Mouse (Mus musculus) mouse trophoblast stem cell (cell line): ENCODE data around the gene Hs1bp3.

ENCODE experiments used
- in situ Hi-C, 2 experiments: fragments of 300-500 bp; cut with MseI, MboI; formaldehyde crosslinking; loops; 2 replicates in 1 of 2; 3 replicates in 1 of 2; pipeline ENCODE4 v1.15.1; 2025

Gene Hs1bp3

GRCm38 (mm10) chr12:8333617-8334016 lies 20.4 kb downstream of the Hs1bp3 start:
- in situ Hi-C loops = no loop called here

GRCm38 (mm10) chr12:8334261-8334660 lies 21.0 kb downstream of the Hs1bp3 start:
- in situ Hi-C loops = no loop called here

GRCm38 (mm10) chr12:8335503-8335902 lies 22.3 kb downstream of the Hs1bp3 start:
- in situ Hi-C loops = no loop called here

GRCm38 (mm10) chr12:8336601-8337285 lies 23.5 kb downstream of the Hs1bp3 start:
- in situ Hi-C loops = no loop called here

GRCm38 (mm10) chr12:8337286-8338060 lies 24.2 kb downstream of the Hs1bp3 start:
- in situ Hi-C loops = no loop called here

- in situ Hi-C loops = no loop called here
Measured at GRCm38 (mm10) chr12:8338491-8338890, 25.3 kb downstream of the Hs1bp3 start.

GRCm38 (mm10) chr12:8338918-8339317 lies 25.7 kb downstream of the Hs1bp3 start:
- in situ Hi-C loops = no loop called here

GRCm38 (mm10) chr12:8339591-8340319 lies 26.5 kb downstream of the Hs1bp3 start:
- in situ Hi-C loops = no loop called here

- in situ Hi-C loops = no loop called here
Measured at GRCm38 (mm10) chr12:8341008-8341407, 27.8 kb downstream of the Hs1bp3 start.

GRCm38 (mm10) chr12:8343381-8343780 lies 30.1 kb downstream of the Hs1bp3 start:
- in situ Hi-C loops = no loop called here

- in situ Hi-C loops = no loop called here
Measured at GRCm38 (mm10) chr12:8344897-8345296, 31.7 kb downstream of the Hs1bp3 start.

- in situ Hi-C loops = no loop called here
Measured at GRCm38 (mm10) chr12:8345539-8345938, 32.3 kb downstream of the Hs1bp3 start.

GRCm38 (mm10) chr12:8347746-8348462 lies 34.7 kb downstream of the Hs1bp3 start:
- in situ Hi-C loops = no loop called here

GRCm38 (mm10) chr12:8348733-8349513 lies 35.7 kb downstream of the Hs1bp3 start:
- in situ Hi-C loops = no loop called here

GRCm38 (mm10) chr12:8351025-8351903 lies 38.0 kb downstream of the Hs1bp3 start:
- in situ Hi-C loops = no loop called here

- in situ Hi-C loops = no loop called here
Measured at GRCm38 (mm10) chr12:8353071-8353470, 39.8 kb downstream of the Hs1bp3 start.

- in situ Hi-C loops = no loop called here
Measured at GRCm38 (mm10) chr12:8354187-8354586, 41.0 kb downstream of the Hs1bp3 start.

- in situ Hi-C loops = no loop called here
Measured at GRCm38 (mm10) chr12:8355011-8355410, 41.8 kb downstream of the Hs1bp3 start.

- in situ Hi-C loops = no loop called here
Measured at GRCm38 (mm10) chr12:8357449-8357848, 44.2 kb downstream of the Hs1bp3 start.
